Mouse (Mus musculus) naive thymus-derived CD4-positive, alpha-beta T cell, adult 2 months (primary cell): ENCODE measurements around the gene Baiap2l1.

Experiments
- DNase-seq: peaks from one replicate; pipeline ENCODE4 v3.0.0-alpha.2; 2011; ENCODE audit warnings: low read depth

Baiap2l1 gene

DNA sequence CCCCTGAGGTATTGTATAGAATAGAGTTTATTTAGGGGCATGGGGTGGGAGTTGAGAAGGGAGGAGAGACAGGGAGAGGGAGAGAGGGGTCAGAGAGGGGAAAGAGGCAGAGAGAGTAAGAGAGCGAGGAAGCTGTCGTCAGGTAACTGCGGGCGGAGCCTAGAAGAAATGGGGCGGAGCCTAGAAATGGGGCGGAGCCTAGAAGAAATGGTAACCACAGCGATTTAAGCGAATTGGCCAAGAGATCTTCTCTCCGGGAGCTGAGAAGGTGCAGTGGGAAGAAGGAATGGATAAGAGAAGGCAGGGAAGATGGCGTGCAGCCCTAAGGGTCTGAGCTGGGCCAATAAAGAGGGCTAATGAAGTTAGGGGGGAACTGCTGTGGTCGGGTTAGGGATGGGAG lies 131.7 kb downstream of the Baiap2l1 start:
- peak; percentile 43 for DNase-seq

GRCm38 (mm10) chr5:144223899-144224816 lies 133.8 kb downstream of the Baiap2l1 start:
- DNase-seq: no peak

DNA sequence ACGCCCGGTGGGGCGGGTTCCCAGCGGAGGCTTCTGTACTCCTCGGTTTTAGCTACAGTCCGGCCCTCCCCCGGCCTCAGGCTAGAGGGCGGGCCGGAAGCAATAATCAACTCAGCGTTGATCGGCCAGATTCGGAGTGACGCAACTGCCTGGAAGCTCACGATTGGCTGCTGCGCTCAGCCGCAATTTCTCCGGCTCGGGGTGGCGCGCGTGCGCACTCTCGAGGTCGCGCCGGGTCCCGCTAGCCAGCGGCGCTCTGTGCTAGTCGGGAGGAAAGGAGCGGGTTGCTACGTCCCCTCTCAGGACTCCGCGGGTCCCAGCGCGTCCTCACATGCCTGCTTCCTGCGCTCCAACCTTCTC lies 134.4 kb downstream of the Baiap2l1 start, which contains the start of gene Tecpr1:
Gene Tecpr1, minus strand, starts transcription at position 113 of the 360 bp plus-strand sequence.
- DNase-seq: peak; percentile 96

- peak; percentile 69 for DNase-seq
Measured at GRCm38 (mm10) chr5:144222811-144223502, 135.0 kb downstream of the Baiap2l1 start.

DNA sequence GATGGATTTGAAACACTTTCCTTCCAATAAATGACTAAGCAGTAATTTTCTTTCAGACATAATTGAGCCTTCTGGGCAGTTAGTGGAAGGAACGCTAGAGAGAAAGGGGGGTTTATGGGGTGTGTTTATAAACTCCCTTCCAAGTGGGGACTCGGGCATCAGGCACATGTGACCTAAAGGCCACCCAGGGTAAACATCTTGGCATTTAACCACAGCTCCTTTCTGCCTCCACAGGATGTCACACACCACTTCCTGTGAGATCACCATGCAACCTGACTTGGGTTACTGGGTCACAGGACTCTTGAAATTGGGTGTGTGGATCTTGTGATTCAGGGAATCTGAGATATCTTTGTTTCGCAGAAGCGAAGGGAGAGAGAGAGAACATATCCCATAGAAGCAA lies 136.6 kb downstream of the Baiap2l1 start:
- DNase-seq: peak; percentile 87

- DNase-seq: no peak
Measured at GRCm38 (mm10) chr5:144219936-144220335, 138.0 kb downstream of the Baiap2l1 start.

DNA sequence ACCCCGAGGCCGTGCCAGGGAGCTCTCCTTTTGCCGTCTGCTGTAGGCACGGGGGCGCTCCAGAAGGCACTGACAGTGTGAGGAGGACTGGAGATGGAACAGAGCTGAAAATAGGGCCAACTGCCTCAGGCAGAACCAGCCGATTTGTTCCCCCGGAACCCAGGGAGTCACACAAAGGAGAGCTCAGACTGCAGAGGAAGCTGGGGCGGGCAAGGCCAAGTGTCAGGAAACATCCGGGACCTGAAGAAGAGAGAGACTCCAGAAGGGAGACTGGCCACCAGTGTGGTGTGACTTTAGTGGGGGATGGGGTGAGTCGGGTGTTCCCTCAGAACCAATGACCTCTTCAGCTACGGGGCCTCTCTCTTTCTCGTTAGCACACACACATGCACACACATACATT lies 138.6 kb downstream of the Baiap2l1 start:
- DNase-seq: no peak

GRCm38 (mm10) chr5:144218061-144218460 lies 139.9 kb downstream of the Baiap2l1 start:
- no peak for DNase-seq

- DNase-seq: no peak
Measured at GRCm38 (mm10) chr5:144215992-144216391, 141.9 kb downstream of the Baiap2l1 start.
